Mouse (Mus musculus) myocyte (in vitro differentiated cells): Measurements from ENCODE around the gene Nr2c1.

Experiments used
- E2F4 ChIP-seq: IDR thresholded peaks from one replicate; pipeline ENCODE4 v1.6.1; 2011; ENCODE audit warnings: mild to moderate bottlenecking, control low read depth, moderate library complexity; ENCODE audit not compliant: insufficient read depth
- MAX ChIP-seq: IDR thresholded peaks from one replicate; pipeline ENCODE4 v1.6.1; 2011; ENCODE audit warnings: low read depth, mild to moderate bottlenecking, control low read depth
- MYOD1 ChIP-seq, 3 experiments: IDR thresholded peaks; one replicate each; pipeline ENCODE4 v1.6.1; 2011; ENCODE audit warnings: control low read depth in 2 of 3, low read depth in 2 of 3, mild to moderate bottlenecking in 2 of 3, moderate library complexity in 1 of 3; ENCODE audit not compliant: insufficient read length in 2 of 3, control insufficient read depth in 1 of 3
- POLR2A ChIP-seq: IDR thresholded peaks from one replicate; pipeline ENCODE4 v1.6.1; 2011; ENCODE audit warnings: low read depth, mild to moderate bottlenecking, control low read depth, moderate library complexity; ENCODE audit not compliant: insufficient read length
- REST ChIP-seq: IDR thresholded peaks from one replicate; pipeline ENCODE4 v1.6.1; 2011; ENCODE audit warnings: mild to moderate bottlenecking, control low read depth, moderate library complexity; ENCODE audit not compliant: insufficient read depth, insufficient read length
- SRF ChIP-seq: IDR thresholded peaks from one replicate; pipeline ENCODE4 v1.6.1; 2011; ENCODE audit warnings: low read depth; ENCODE audit not compliant: control insufficient read depth, insufficient read length
- USF1 ChIP-seq: IDR thresholded peaks from one replicate; pipeline ENCODE4 v1.6.1; 2011; ENCODE audit warnings: low read depth, mild to moderate bottlenecking, control low read depth, moderate library complexity

- no peak for TF ChIP-seq POLR2A
- TF ChIP-seq MAX, result no peak
- TF ChIP-seq SRF, result no peak
- TF ChIP-seq MYOD1 (IDR thresholded peaks at IDR 0.05; ENCODE audit: control insufficient read depth in 1 of 3, insufficient read length in 2 of 3, low read depth in 2 of 3), result no peak
- no peak for TF ChIP-seq USF1
- no peak for TF ChIP-seq REST
- TF ChIP-seq E2F4, result no peak
Measured at GRCm38 (mm10) chr10:94122595-94122994, 25.2 kb upstream of the Nr2c1 start.
